Mouse (Mus musculus): ENCODE measurements around the gene Mlf2. TPM values are rescaled to one million over a fixed set of nuclear protein-coding genes. Genes with fewer than 3 reads are reported as not detected.

Mlf2 gene
- total RNA-seq (2012; rRNA removed) = 116 and 129 TPM in 2 replicates
- 109 and 124 TPM in 2 replicates for total RNA-seq (2014; rRNA removed)
- 203 and 210 TPM in 2 replicates for polyA plus RNA-seq (2012; ENCODE audit: insufficient read length, low read depth)

DNA sequence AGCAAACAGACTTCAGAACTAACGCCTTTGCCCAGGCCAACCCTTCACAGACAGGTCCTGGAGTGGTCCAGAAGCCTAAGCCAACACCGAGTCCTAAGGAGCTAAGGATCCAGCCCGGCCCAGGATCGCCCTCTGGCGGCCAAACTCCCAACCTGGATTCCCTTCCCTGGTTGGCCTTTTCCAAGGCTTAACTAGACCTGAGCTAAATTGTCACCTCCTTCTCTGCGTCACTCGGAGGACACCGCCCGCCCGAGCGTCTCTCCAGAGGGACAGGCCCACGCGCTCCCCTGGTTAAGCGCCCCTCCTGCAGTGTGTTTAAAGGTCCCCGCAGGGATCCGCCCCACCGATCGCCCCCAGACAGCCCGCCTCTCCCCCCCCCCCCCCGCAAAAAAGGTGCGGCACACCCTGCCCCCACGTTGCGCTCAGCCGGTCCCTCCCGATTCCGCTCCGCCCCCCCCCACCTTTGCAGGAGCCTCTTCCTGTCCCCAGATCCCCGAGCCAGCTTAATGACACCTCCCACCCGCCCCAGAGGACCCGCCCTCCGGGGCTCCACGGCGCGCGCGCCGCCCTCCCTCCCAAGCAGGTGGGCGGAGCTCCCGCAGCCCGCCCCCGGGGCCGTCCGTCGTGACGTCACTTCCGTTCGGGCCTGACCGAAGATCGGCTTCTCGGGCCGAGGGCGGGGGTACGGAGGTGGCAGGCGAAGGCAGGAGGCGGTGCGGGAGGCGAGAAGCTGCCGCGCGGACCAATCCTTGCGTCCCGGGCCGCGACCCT is at the start of gene Mlf2:
TSS of gene Mlf2 (plus strand) at position 633 of the 771 bp plus-strand sequence.
- Histone ChIP-seq H3K79me2 (replicated peaks; ENCODE audit: control insufficient read depth, extremely low read depth, insufficient read depth, poor library complexity, severe bottlenecking) (peaks cover 14% of the 10 kb centered on the region), H3K36me3 (replicated peaks in 1 of 2; ENCODE audit: control insufficient read depth in 1 of 2, insufficient read depth in 1 of 2, low read length in 1 of 2) (peaks cover 27 to 33% of the 10 kb centered on the region in 2 experiments), H3K9me3 (replicated peaks; ENCODE audit: low read length) (peaks cover 2% of the 10 kb centered on the region), H3K27me3 (replicated peaks) (no peaks in the 10 kb centered on the region), H3K4me3 (replicated peaks in 1 of 3; ENCODE audit: low read depth in 2 of 3, low read length in 2 of 3, poor library complexity in 1 of 3) (peak within 1 kb of the TSS; percentile 76 to 99 (median 95)), H3K4me2 (ENCODE audit: insufficient read depth, low read depth, poor library complexity, severe bottlenecking) (peak within 1 kb of the TSS; percentile 83), H3K27ac (ENCODE audit: insufficient read depth, low read depth) (peak within 1 kb of the TSS; percentile 72), H3K9ac (ENCODE audit: insufficient read depth, low read depth) (peak within 1 kb of the TSS; percentile 96), H3K4me1 (ENCODE audit: control insufficient read depth in 1 of 2, insufficient read depth in 2 of 2) (peaks cover 5 to 18% of the 10 kb centered on the region in 2 experiments)
- dilution Hi-C loops (cut with MboI; ENCODE audit: extremely low pct_ligation_motif_present, extremely low pct_unique_long_range_greater_than_20kb, low sequenced_read_pairs) (no loop called here), in situ Hi-C loops (cut with MboI; ENCODE audit: low pct_ligation_motif_present, low pct_unique_long_range_greater_than_20kb, low sequenced_read_pairs) (loop anchor here (10.0 kb wide), 1 partner anchor 86 kb away; the partner anchor contains the start of gene Gnb3)
- TF ChIP-seq MEF2A (IDR thresholded peaks at IDR 0.05; ENCODE audit: borderline replicate concordance, low read depth, low read length) = peak; percentile 41
- no peak; the same call in 1 of the 2 replicates for TF ChIP-seq ETS1 (conservative IDR thresholded peaks at IDR 0.05; ENCODE audit: low read depth, low read length)
- peak; percentile 76 for TF ChIP-seq ELF1 (IDR thresholded peaks at IDR 0.05; ENCODE audit: low read depth, low read length)
- TF ChIP-seq POLR2AphosphoS2 (IDR thresholded peaks at IDR 0.05; ENCODE audit: low read depth, low read length) = peak; percentile 58; the same call in 1 of the 2 replicates
- TF ChIP-seq IRF4 (IDR thresholded peaks at IDR 0.05; ENCODE audit: low read depth, low read length) = peak; percentile 49; the same call in 1 of the 2 replicates
- no peak for TF ChIP-seq MAX (IDR thresholded peaks at IDR 0.05; ENCODE audit: low read length)
- peak; percentile 88 for TF ChIP-seq ZMIZ1 (IDR thresholded peaks at IDR 0.05; ENCODE audit: low read depth, low read length)
- TF ChIP-seq E2F4 (IDR thresholded peaks at IDR 0.05; ENCODE audit: insufficient replicate concordance, low read depth, low read length) = no peak
- TF ChIP-seq MAZ (IDR thresholded peaks at IDR 0.05; ENCODE audit: low read depth, low read length) = peak; percentile 95
- no peak for TF ChIP-seq RCOR1 (conservative IDR thresholded peaks at IDR 0.05; ENCODE audit: low read depth, low read length)
- TF ChIP-seq JUND (conservative IDR thresholded peaks at IDR 0.05; ENCODE audit: low read depth, low read length) = no peak
- 0 out of 2 replicates have a peak, but pooled peaks have one; percentile 48 for TF ChIP-seq KAT2A (IDR thresholded peaks at IDR 0.05; ENCODE audit: insufficient replicate concordance, low read length)
- no peak for TF ChIP-seq BHLHE40 (IDR thresholded peaks at IDR 0.05; ENCODE audit: low read depth, low read length)
- TF ChIP-seq POLR2A (IDR thresholded peaks at IDR 0.05; ENCODE audit: low read depth, low read length) = peak; percentile 85
- no peak for TF ChIP-seq JUN (IDR thresholded peaks at IDR 0.05; ENCODE audit: insufficient read depth, low read depth, low read length)
- peak; percentile 78 for TF ChIP-seq TCF12 (IDR thresholded peaks at IDR 0.05; ENCODE audit: low read depth, low read length)
- peak; percentile 63 for TF ChIP-seq MXI1 (IDR thresholded peaks at IDR 0.05; ENCODE audit: low read depth, low read length)
- peak; percentile 86 for TF ChIP-seq RAD21 (IDR thresholded peaks at IDR 0.05; ENCODE audit: low read depth, low read length)
- peak; percentile 55; the same call in 1 of the 2 replicates for TF ChIP-seq CHD2 (IDR thresholded peaks at IDR 0.05; ENCODE audit: low read length)
- peak; percentile 84 for TF ChIP-seq NELFE (IDR thresholded peaks at IDR 0.05; ENCODE audit: low read depth, low read length)
- TF ChIP-seq CHD1 (IDR thresholded peaks at IDR 0.05; ENCODE audit: low read depth, low read length) = no peak
- no peak for TF ChIP-seq EP300 (IDR thresholded peaks at IDR 0.05; ENCODE audit: low read length)
- no peak for TF ChIP-seq USF2 (conservative IDR thresholded peaks at IDR 0.05; ENCODE audit: low read depth, low read length)
- no peak for TF ChIP-seq TBP (conservative IDR thresholded peaks at IDR 0.05; ENCODE audit: low read depth, low read length)
- peak; percentile 68 for TF ChIP-seq HCFC1 (IDR thresholded peaks at IDR 0.05; ENCODE audit: low read depth, low read length)
- no peak for TF ChIP-seq USF1 (IDR thresholded peaks at IDR 0.05; ENCODE audit: low read depth, low read length)
- peak; percentile 73 for TF ChIP-seq NRF1 (IDR thresholded peaks at IDR 0.05; ENCODE audit: low read depth, low read length)
- TF ChIP-seq ZKSCAN1 (IDR thresholded peaks at IDR 0.05; ENCODE audit: borderline replicate concordance, low read depth, low read length) = no peak
- peak; percentile 71 to 95 for TF ChIP-seq CTCF (conservative IDR thresholded peaks at IDR 0.05 in 1 of 2, IDR thresholded peaks at IDR 0.05 in 1 of 2; ENCODE audit: low read depth in 2 of 2, low read length in 2 of 2)
- peak; percentile 94 for TF ChIP-seq SMC3 (IDR thresholded peaks at IDR 0.05; ENCODE audit: low read depth, low read length)
- peak; percentile 87; the same call in 1 of the 2 replicates for TF ChIP-seq UBTF (IDR thresholded peaks at IDR 0.05; ENCODE audit: low read depth, low read length)
- no peak for TF ChIP-seq GABPA (IDR thresholded peaks at IDR 0.05; ENCODE audit: insufficient replicate concordance, low read depth, low read length)
- 0 out of 2 replicates have a peak, but pooled peaks have one; percentile 51 for TF ChIP-seq MYC (IDR thresholded peaks at IDR 0.05; ENCODE audit: low read depth, low read length)
- TF ChIP-seq ZC3H11A (IDR thresholded peaks at IDR 0.05; ENCODE audit: low read depth, low read length) = peak; percentile 36; the same call in 1 of the 2 replicates
- peak; percentile 95 for DNase-seq (ENCODE audit: extremely low read depth)

Measured in CH12.LX (cell line).